Mouse (Mus musculus) liver, postnatal 0 days (tissue): ENCODE measurements around the gene Col4a1.

Experiments used
- CTCF ChIP-seq: sonication (generic); IDR thresholded peaks from 2 replicates; pipeline ENCODE4 v1.5.1; 2016; ENCODE audit warnings: antibody characterized with exemption, low read depth
- EP300 ChIP-seq: IDR thresholded peaks from 2 replicates; pipeline ENCODE4 v1.6.1; 2016; ENCODE audit warnings: antibody characterized with exemption, low read depth, mild to moderate bottlenecking

DNA sequence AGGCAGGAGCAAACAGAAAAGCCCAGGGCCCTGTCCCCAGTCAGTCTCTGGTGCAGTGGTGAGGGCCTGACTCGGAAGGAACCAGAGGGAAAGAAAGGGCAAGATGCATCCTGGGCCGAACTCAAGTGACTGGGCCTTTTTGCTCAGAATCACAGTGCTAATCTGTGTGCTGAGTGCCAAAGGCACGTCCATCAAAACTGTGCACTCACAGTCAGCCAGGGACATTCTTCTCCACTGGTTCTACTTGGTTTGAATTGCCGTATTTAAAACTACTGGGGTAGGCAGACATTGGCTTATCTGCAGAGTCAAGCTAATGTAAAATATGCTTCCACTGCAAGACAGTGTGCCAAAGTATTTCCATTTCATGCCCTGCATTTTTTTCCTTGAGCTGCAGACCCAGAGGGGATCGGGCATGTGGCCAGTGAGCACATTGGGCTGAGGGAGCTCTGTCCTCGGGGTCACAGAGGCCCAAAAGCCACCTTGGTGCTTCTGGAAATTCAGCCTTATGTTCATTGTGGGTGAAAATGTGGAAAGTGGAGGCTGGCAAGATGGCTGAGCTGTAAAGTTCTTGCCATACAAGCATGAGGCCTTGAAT is 12.3 kb upstream of the Col4a1 start:
- TF ChIP-seq CTCF (no peak), EP300 (no peak)
